Mouse (Mus musculus) limb, embryonic 10.5 days (tissue): Measurements from ENCODE around the gene Lin37. TPM values are rescaled to one million over a fixed set of nuclear protein-coding genes. Genes with fewer than 3 reads are reported as not detected.
A peak's percentile ranks its signal among the peaks of the same experiment; 100 is the strongest.

ENCODE experiments used
- DNase-seq: peaks from one replicate; pipeline ENCODE4 v3.0.0-alpha.2; 2017; ENCODE audit warnings: low spot score
- H3K27ac ChIP-seq: fragments of 300-500 bp; sonication (generic); 2 replicates; pipeline ENCODE4 v1.5.1; 2016; ENCODE audit warnings: mild to moderate bottlenecking
- H3K27me3 ChIP-seq: fragments of 300-500 bp; sonication (generic); 2 replicates; pipeline ENCODE4 v1.6.1; 2016; ENCODE audit warnings: low read depth, mild to moderate bottlenecking; ENCODE audit not compliant: poor library complexity, severe bottlenecking
- H3K36me3 ChIP-seq: fragments of 300-500 bp; sonication (generic); 2 replicates; pipeline ENCODE4 v1.6.1; 2016; ENCODE audit warnings: mild to moderate bottlenecking, moderate library complexity
- H3K4me1 ChIP-seq: fragments of 300-500 bp; sonication (generic); 2 replicates; pipeline ENCODE4 v1.6.1; 2016
- H3K4me3 ChIP-seq: fragments of 300-500 bp; sonication (generic); 2 replicates; pipeline ENCODE4 v1.5.1; 2016; ENCODE audit warnings: mild to moderate bottlenecking, moderate library complexity
- H3K9me3 ChIP-seq: fragments of 300-500 bp; sonication (generic); replicated peaks from 2 replicates; pipeline ENCODE4 v1.6.1; 2016; ENCODE audit warnings: mild to moderate bottlenecking
- WGBS: fragments of 180-500 bp; shearing (Covaris S2); methylation state at CpG from one replicate; pipeline ENCODE4 v1.1.7; 2016; 5-methylcytosine and 5-hydroxymethylcytosine counted together
- polyA plus RNA-seq: library from polyadenylated mRNA; unstranded; fragments of >200 nt; fragmentation: Nextera tagmentation; extraction: Ambion mirVana; gene quantifications from 2 replicates; pipeline ENCODE4 v1.2.1, GENCODE M21; 2016

The Lin37 gene
- polyA plus RNA-seq, 1 experiment from 2014 or later, result 45.6 TPM

- DNase-seq, result no peak
- no peaks in the 10 kb centered on the region for H3K9me3 ChIP-seq
- WGBS, result 91% methylated on average over 8 of the region's 8 CpGs
- H3K36me3 ChIP-seq, result peaks cover 100% of the 10 kb centered on the region
- H3K4me1 ChIP-seq, result no peaks in the 10 kb centered on the region
- H3K27ac ChIP-seq, result no peak overlapping the region
- H3K4me3 ChIP-seq, result no peak overlapping the region
- H3K27me3 ChIP-seq, result no peaks in the 10 kb centered on the region
Observed at GRCm38 (mm10) chr7:30579950-30580349, 20.3 kb upstream of the Lin37 start.

DNA sequence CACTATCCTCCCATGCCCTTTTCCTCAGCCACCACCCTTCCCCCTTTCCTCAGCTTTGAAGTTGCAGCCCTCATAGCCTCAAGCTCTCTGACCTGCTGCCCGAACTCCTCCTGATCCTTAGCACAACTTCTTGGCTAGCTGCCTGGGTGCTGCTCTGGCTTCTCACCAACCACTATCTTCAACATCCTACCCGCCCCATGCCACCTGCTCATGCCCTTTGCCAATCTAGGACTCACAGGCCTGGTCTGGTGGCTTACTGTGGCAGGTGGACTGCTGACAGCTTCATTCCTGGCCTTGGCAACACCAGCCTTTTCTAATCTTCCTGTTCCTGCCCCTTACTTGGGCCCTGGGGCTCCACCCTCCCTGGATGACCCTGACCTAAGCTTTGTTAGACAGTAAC, 13.3 kb upstream of the Lin37 start:
- WGBS, result 85% methylated on average over 2 of the region's 2 CpGs
- peaks cover 100% of the 10 kb centered on the region for H3K36me3 ChIP-seq
- H3K27ac ChIP-seq, result no peak overlapping the region
- H3K4me1 ChIP-seq, result no peaks in the 10 kb centered on the region
- DNase-seq, result no peak
- H3K27me3 ChIP-seq, result no peaks in the 10 kb centered on the region
- no peaks in the 10 kb centered on the region for H3K9me3 ChIP-seq
- no peak overlapping the region for H3K4me3 ChIP-seq

- WGBS, result 92% methylated on average over 5 of the region's 5 CpGs
- no peaks in the 10 kb centered on the region for H3K9me3 ChIP-seq
- H3K27me3 ChIP-seq, result no peaks in the 10 kb centered on the region
- H3K27ac ChIP-seq, result no peak overlapping the region
- no peaks in the 10 kb centered on the region for H3K4me1 ChIP-seq
- H3K36me3 ChIP-seq, result peaks cover 98% of the 10 kb centered on the region
- no peak overlapping the region for H3K4me3 ChIP-seq
- no peak for DNase-seq
Observed at GRCm38 (mm10) chr7:30572389-30572788, 12.8 kb upstream of the Lin37 start.

DNA sequence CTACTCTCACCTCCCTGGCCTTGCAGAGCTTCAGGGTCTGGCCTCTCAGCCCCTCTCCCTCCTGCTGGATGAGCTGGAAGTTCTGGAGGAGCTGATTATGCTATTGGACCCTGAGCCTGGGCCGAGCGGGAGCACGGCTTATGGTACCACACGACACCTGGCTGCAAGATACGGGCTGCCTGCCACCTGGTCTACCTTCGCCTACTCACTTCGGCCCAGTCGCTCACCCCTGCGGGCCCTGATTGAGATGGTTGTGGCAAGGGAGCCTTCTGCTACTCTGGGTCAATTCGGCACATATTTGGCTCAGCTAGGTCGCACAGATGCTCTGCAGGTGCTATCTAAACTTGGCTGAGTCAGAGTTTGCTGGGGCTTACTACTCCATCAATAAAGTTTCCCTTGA, 7.9 kb upstream of the Lin37 start:
- H3K27me3 ChIP-seq, result no peaks in the 10 kb centered on the region
- no peaks in the 10 kb centered on the region for H3K9me3 ChIP-seq
- no peak overlapping the region for H3K27ac ChIP-seq
- peaks cover 77% of the 10 kb centered on the region for H3K36me3 ChIP-seq
- H3K4me1 ChIP-seq, result peaks cover 8% of the 10 kb centered on the region
- no peak overlapping the region for H3K4me3 ChIP-seq
- no peak for DNase-seq
- 91% methylated on average over 11 of the region's 11 CpGs for WGBS

DNA sequence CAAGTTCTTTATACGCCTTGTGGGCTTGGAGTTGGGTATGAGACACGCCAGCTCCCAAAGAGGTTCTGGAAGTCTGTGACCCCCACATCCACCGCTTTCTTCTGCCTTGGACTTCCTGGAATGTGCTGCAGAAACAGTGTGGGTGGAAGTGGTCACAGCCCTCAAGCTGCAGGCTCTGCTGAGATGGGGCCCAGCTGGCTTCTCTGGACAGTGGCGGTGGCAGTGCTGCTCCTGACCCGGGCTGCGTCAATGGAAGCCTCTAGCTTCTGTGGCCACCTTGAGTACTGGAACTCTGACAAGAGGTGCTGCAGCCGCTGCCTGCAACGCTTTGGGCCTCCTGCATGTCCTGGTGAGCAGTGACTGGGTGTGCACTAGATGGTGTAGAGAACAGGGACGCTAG, 6.4 kb upstream of the Lin37 start:
- Histone ChIP-seq H3K36me3 (peaks cover 65% of the 10 kb centered on the region), H3K4me3 (no peak overlapping the region), H3K27me3 (no peaks in the 10 kb centered on the region), H3K4me1 (peaks cover 18% of the 10 kb centered on the region), H3K27ac (no peak overlapping the region), H3K9me3 (no peaks in the 10 kb centered on the region)
- WGBS, result 89% methylated on average over 9 of the region's 9 CpGs
- no peak for DNase-seq

GRCm38 (mm10) chr7:30564970-30565571, 5.4 kb upstream of the Lin37 start, which contains the start of gene Igflr1:
Gene Igflr1 (plus strand): TSS chr7:30565427.
- Histone ChIP-seq H3K4me3 (peak within 1 kb of the TSS; percentile 77; the same call in 1 of the 2 replicates), H3K27ac (no peak within 1 kb of the TSS), H3K4me1 (peaks cover 18% of the 10 kb centered on the region), H3K27me3 (no peaks in the 10 kb centered on the region), H3K9me3 (no peaks in the 10 kb centered on the region), H3K36me3 (peaks cover 56% of the 10 kb centered on the region)
- DNase-seq, result no peak
- 95% methylated on average over 12 of the region's 12 CpGs for WGBS

GRCm38 (mm10) chr7:30563906-30564280, 4.3 kb upstream of the Lin37 start:
- no peak for DNase-seq
- 25% methylated on average over 6 of the region's 6 CpGs for WGBS
- Histone ChIP-seq H3K27ac (0 out of 2 replicates have a peak overlapping the region, but pooled peaks have one; percentile 93), H3K4me1 (peaks cover 20% of the 10 kb centered on the region), H3K36me3 (peaks cover 44% of the 10 kb centered on the region), H3K4me3 (peak overlapping the region; percentile 77), H3K9me3 (no peaks in the 10 kb centered on the region), H3K27me3 (no peaks in the 10 kb centered on the region)

GRCm38 (mm10) chr7:30563117-30563905, 3.7 kb upstream of the Lin37 start, which contains the start of the genes U2af1l4, Gm49396 and Psenen:
Gene U2af1l4 (plus strand): TSS chr7:30563301.
Gene Gm49396 (plus strand): TSS chr7:30563344.
Gene Psenen (minus strand): TSS chr7:30563627.
- H3K27me3 ChIP-seq, result no peaks in the 10 kb centered on the region
- WGBS, result under 1% methylated on average over 45 of the region's 45 CpGs

GRCm38 (mm10) chr7:30562526-30563116, 3.0 kb upstream of the Lin37 start:
- Histone ChIP-seq H3K9me3 (no peaks in the 10 kb centered on the region), H3K36me3 (peaks cover 38% of the 10 kb centered on the region), H3K27me3 (no peaks in the 10 kb centered on the region), H3K4me1 (peaks cover 33% of the 10 kb centered on the region), H3K4me3 (peak overlapping the region; percentile 77), H3K27ac (peak overlapping the region; percentile 93)
- 3% methylated on average over 27 of the region's 27 CpGs for WGBS
- DNase-seq, result peak; percentile 63

More at GRCm38 (mm10) chr7:30563117-30563905, 3.7 kb upstream of the Lin37 start, which contains the start of the genes U2af1l4, Gm49396 and Psenen:
- no peaks in the 10 kb centered on the region for H3K9me3 ChIP-seq
- DNase-seq, result peak; percentile 97
- H3K4me3 ChIP-seq, result peak within 1 kb of the TSS; percentile 77
- peaks cover 26% of the 10 kb centered on the region for H3K4me1 ChIP-seq
- peaks cover 38% of the 10 kb centered on the region for H3K36me3 ChIP-seq
- peak within 1 kb of the TSS; percentile 93 for H3K27ac ChIP-seq

- H3K36me3 ChIP-seq, result peaks cover 38% of the 10 kb centered on the region
- H3K4me3 ChIP-seq, result peak overlapping the region; percentile 68; the same call in 1 of the 2 replicates
- H3K27me3 ChIP-seq, result no peaks in the 10 kb centered on the region
- DNase-seq, result no peak
- peak overlapping the region; percentile 78; the same call in 1 of the 2 replicates for H3K27ac ChIP-seq
- H3K4me1 ChIP-seq, result peaks cover 42% of the 10 kb centered on the region
- WGBS, result 73% methylated on average over 2 of the region's 2 CpGs
- no peaks in the 10 kb centered on the region for H3K9me3 ChIP-seq
Observed at GRCm38 (mm10) chr7:30560296-30560695, 658 bp upstream of the Lin37 start.

DNA sequence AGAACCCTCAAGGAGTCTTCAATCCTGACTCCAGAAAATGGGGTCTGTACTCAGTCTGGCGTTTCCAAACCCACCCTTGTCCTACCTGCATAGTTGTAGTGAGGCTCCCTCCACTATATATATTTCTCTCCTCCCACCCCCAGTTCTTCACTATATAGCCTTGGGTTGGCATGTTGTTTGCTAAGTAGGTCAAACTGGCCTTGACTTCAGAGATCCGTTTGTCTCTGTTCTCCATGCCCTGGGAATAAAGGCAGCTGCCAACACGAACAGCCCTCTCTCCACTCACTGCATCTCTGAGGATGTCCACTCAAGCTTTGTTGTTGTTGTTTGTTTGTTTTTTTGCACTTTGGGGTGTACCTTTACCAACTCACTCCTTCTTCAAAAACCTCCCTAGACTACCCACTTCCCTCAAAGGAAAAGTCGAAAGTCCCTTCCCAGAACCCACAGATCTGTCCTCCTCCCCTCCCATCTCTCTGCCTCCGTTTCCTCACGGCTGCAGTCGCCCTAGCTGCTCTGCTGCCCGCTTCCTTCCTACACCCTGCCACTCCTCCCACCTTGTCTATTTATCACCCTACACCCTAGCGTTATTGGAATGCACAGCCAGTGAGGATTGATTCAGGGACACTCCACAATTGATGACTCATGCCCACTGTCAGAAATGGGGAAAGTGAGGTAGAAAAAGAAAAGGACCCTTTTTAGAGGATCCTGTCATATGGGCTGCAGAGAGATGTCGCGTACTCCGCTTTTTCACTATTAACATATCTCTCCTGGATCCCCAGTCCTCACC, 789 bp downstream of the Lin37 start:
- no peak for DNase-seq
- Histone ChIP-seq H3K27ac (peak overlapping the region; percentile 78), H3K27me3 (no peaks in the 10 kb centered on the region), H3K9me3 (no peaks in the 10 kb centered on the region), H3K36me3 (peaks cover 46% of the 10 kb centered on the region), H3K4me3 (peak overlapping the region; percentile 68), H3K4me1 (peaks cover 36% of the 10 kb centered on the region)
- 15% methylated on average over 12 of the region's 12 CpGs for WGBS

GRCm38 (mm10) chr7:30557901-30558514, 1.6 kb downstream of the Lin37 start:
- no peaks in the 10 kb centered on the region for H3K9me3 ChIP-seq
- H3K27me3 ChIP-seq, result no peaks in the 10 kb centered on the region
- no peak overlapping the region for H3K27ac ChIP-seq
- peak overlapping the region; percentile 68 for H3K4me3 ChIP-seq
- 95% methylated on average over 13 of the region's 13 CpGs for WGBS
- H3K4me1 ChIP-seq, result peaks cover 42% of the 10 kb centered on the region
- peaks cover 47% of the 10 kb centered on the region for H3K36me3 ChIP-seq
- DNase-seq, result no peak
